Mouse (Mus musculus) cerebellum, adult 11 months (tissue): Measurements from ENCODE around the gene Ltk.

Experiments
- DNase-seq: peaks from one replicate; pipeline ENCODE4 v3.0.0; 2022

The Ltk gene

DNA sequence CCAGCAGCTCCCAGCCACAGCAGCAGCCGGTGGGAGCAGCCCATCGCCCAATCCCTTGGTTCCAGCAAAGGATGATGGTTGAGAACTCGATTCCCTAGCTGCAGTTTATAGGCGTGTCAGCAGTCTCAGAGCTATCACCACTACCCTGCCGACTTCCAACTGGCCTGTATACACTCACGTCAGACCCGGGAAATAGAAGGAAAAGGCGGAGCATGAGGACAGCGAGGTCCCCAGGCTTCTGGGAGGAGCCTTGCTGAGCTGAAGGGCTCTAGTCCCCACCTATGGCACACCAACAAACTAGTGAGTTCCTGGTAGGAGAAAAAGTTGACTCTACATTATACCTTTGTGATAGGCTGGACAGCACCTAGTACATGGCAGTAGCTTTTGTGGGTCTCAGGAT is at the start of gene Ltk:
Gene Ltk (minus strand): TSS at position 181 of the 400 bp plus-strand sequence.
- no peak for DNase-seq

DNA sequence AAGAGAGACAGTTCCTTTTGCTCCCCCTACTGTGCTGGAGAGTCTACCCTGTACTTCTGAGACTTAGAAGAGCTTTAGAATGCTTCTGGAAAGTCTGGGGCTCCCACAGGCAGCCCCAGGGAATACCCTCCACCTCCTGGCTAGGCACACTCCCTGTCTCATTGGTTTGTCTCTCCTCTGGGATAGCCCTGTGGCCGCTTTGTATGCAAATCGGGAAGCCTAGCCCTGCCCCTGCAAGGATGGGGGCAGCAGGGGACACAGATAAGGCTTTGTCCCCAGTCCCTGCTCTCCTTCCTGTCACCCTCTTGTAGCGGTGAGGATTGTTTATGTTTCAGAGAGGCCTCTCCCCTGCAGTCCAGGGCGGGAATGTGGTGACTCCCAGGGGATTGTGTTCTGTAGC is 48.6 kb upstream of the Ltk start:
- no peak for DNase-seq

DNA sequence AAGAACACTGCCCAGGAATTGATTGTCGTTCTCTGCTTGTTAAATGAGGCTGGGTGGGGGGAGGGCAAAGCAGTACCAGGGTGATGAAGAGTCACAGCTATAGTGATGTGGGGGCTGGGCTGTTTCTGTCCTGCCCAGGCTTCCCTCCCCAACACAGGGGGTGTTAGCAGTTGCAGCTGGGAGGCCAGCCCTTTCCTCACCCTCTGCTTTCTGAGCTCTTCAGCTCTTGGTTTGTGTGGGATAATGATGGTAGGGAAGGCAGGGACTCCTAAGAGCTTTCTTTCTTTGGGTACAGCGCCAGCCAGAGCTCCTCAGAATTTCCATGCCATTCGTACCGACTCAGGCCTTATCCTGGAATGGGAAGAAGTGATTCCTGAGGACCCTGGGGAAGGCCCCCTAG is 48.2 kb upstream of the Ltk start:
- DNase-seq: no peak

DNA sequence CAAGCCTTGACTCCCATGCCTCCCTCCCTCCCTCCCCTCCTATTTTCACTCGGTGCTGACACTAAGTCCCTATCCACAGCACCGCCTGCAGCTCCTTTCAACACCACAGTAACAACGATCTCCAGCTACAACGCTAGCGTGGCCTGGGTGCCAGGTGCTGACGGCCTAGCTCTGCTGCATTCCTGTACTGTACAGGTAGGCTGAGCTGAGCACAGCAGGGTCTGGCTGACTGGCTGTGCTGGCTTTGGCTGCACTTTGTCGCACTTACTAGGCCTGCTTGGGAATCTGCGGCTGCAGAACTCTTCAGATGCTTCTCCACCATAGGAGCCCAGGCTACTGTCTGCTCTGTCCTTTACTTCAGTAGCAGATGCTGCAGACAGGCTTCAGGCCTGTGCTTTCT is 45.3 kb upstream of the Ltk start:
- DNase-seq: no peak

DNA sequence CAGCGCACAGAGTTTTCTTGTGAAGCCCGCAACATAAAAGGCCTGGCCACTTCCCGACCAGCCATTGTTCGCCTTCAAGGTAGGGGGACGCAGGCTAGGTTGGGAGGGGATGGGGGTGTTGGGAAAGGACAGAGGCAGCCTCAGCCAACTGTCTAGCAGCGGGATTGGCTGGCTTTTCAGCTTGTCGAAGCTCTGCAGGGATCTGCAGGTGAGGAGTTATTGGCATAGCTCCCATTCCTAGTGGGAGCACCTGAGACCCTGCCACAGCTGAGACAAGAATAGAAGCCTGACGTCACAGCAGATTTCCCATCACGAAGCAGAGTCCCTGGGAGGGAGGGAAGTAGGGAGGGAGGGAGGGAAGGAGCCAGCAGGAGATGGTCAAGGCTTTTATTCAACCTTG is 44.5 kb upstream of the Ltk start:
- no peak for DNase-seq

DNA sequence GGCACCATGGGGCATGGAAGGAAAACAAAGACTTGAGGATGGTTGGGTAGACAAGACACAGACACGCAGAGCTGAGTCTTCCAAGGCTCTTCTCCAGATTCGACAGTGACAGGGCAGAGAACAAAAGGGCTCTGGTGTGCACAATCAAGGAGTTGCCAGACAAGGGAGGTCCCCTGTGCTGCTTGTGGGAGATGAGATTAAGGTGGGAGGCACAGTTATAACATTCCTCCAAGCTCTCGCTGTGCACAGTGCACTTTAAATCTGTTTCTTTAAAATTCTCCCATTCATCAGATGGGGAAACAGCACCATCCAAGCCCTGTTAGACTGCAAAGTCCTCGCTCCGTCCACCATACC is 44.0 kb upstream of the Ltk start:
- no peak for DNase-seq

DNA sequence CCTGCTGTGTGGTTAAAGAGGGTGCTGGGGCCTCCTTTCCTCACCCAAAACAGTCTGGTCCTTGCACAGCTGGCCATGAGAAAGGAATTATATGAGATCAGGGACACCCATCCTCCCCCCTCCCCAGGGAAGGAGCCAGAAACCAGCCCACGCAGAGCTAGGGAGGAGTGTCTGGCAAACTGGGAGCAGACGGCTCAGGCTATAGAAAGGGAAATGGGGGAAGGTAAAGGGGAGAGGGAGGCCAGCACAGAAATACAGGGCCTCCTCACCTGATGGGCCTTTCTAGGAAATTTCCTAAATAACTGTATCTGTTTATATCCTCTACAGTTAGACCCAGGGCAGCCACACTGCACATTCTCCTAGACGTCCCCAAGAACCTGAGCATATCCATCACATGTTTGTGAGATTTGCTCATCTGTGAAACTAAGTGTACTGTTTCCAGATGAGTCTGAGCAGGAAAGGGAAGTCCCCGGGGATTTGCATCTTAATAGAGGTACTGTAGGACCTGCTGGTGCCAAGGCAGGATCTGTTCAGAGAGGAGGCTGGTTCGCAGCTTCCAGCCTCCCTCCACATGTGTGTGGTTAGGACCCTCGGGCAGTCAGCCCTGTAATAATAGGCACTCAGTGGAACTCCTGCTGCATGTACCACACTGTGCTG is 43.5 kb upstream of the Ltk start:
- no peak for DNase-seq

DNA sequence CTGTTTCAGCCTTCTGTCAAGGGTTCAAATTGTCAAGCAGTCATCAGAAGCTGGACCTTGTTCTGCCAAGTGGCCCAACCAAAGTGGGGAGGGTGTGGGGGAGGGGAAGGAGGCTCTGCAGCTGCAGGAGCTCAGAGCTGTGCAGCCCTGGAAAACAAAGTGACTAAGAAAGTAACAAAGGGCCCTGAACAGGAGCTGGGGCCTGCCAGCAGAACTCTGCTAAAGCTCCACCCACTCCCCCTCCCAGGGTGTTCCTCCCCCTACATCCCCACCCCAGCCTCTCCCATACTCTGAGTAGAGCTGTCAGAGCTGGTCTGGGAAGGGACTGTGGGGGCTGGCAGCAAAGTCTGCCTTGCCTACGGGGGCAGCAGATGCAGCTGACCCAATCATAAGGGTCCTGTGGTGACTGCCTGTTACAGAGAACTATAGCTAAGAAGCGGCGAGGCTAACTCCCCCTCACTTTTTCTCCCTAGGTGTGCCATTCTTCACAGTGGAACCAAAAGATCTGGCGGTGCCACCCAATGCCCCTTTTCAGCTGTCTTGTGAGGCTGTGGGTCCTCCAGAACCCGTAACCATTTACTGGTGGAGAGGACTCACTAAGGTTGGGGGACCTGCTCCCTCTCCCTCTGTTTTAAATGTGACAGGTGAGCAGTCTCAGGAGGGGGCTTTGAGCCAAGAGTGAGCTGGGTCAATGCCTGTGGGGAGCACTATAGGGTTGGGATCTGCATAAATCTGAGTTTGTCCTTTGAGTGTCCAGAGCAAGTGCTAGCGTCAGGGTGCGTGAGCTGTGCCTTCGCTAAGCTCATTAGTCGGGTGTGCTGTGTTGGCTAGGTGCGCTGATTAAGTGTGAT is 42.8 kb upstream of the Ltk start:
- no peak for DNase-seq

DNA sequence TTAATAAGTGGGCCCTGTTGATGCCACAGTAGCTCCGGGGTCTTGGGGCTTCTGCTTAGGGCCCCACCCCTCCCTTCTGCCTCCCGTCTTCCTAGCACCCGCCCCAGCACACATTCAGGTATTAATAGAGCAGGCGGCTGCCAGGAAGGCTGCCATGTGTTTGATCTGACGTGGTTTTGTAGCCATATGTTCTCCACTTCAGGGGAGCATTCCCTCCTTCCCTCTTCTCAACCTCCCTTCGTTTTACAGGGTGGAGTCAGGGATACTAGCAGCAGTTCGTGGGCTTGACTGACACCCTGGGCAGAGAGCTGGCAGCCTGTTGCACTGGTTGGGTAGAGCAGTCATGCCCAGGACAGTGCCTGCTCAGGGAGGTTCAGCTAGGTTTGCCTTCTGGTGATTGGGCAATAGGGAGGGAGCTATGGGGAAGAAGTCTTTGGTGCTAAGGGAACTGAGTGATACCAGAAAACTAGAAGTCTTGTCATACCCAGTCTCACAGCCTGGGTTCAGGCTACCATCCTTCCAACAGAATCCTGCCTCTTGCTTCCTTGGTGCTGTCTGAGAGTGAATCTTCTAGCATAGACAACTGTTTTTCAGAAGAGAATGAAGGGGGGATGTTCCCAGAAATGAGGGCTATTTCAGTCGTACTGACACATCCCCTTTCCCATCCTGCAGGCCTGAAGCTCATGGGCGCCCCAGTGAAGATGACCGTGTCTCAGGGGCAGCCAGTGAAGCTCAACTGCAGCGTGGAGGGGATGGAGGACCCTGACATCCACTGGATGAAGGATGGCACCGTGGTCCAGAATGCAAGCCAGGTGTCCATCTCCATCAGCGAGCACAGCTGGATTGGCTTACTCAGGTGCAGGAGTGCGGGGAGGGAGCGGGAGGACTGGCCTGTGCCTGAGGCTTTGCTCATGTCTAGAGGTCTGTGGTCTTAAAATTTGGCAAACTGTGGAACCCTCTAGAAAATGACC is 40.9 kb upstream of the Ltk start:
- peak; percentile 76 for DNase-seq

DNA sequence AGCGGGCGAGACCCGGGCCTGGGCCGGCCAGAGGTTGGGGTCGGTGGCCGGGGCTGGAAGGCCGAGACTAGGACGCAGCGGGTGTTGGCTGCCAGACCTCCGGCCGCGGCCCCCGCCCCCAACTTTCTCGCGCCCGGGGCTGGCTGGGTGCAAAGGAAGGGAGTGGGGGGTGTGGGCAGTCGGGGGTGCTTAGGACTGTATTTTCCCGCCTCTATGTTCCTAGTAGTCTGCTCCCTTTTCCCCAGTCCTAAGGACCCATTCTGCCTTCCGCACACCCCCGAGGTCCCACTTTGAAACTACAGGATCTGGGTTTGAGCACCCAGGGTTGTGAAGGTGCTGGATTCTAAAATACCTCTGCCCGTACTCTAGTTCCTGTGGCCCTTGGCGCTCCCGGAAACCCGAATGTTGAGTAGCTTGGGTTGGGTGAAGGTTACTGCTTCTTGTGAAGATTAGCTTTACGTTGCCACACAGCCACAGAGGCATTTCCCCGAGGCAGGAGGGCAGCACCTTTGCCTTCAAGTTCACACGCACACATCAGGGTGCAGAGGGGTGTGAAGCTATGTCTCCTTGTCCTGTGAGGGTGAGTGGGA is 39.8 kb upstream of the Ltk start:
- DNase-seq: peak; percentile 52

DNA sequence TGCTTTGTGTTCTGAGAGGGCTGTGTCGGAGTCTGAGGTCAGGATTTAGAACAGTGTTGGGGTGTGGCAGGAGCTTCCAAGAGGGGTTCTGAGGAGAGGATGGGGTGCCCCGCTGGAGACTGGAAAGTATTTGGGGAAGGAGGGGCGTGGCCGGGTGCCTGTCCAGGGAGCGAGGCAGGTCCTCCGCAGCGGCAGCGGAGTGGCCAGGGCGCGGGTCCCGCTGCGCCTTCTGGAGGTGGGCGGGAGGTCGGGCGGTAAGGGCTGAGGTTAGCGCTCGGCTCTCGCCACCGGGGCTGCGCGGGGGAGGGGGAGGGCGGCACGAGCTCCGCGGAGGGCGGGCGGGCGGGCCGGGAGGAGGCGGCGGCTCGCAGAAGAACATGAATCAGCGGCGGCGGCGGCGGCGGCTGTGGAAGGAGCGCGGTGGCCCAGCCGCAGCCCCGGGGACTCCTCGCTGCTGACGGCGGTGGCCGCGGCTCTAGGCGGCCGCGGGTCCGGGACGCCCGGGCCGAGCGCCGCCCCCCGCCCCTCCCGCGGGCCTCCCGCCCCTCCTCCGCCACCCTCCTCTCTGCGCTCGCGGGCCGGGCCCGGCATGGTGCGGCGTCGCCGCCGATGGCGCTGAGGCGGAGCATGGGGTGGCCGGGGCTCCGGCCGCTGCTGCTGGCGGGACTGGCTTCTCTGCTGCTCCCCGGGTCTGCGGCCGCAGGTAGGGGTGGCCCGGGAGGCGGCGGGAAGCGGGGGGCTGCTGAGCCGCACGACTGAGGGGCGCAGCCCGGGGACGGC is 39.1 kb upstream of the Ltk start:
- DNase-seq: peak; percentile 64

DNA sequence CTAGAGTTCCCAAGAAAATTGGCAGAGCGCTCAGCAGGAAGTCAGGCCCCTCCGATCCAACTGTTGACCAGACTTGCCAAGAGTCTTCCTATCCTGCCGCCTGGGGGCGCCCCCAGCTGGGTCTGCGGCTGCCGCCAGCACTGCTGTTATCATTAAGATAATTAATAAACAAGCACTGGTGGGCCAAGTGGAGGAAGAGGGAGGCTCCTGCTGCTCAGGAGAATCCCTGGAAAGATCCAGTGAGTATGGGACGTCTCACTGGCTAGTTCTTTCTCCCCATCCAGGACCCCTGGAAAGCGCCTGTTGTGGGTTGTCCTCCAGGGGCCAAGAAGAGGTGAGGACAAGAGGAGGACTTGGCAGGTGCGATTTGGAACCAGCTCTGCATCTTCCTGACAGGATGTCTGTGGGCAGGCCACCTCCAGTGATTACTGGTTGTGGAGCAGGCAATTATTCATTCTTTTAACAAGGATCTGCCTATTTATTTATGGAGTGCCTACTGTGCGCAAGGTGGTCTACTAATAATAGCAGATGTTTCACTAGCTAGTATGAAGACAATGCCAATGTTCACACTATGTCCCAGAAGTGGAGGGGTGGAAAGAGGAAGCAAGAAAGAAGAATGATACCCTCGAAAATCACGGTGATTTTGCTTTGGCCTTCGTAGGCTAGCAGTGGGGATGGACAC is 38.2 kb upstream of the Ltk start:
- peak; percentile 63 for DNase-seq

DNA sequence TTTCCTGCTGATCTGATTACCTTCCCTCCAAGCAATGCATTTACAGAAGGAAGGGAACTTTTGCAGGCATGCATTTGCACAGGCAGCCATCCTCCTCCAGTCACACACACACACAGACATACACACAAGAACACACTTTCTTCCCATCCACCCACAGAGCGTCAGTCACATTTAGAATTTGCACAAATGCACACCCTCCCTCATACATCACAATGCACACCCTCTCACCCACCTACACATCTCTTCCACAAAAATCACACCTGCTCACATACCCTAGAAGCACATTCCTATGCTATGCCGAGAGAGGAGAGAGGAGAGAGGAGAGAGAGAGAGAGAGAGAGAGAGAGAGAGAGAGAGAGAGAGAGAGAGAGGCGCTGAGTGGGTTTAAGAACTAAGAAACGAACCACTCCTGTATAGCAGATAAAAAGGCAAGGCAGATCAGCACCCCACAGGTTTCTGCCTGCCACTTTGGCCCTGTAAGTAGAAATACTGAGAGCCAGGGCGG is 37.1 kb upstream of the Ltk start, which contains the start of gene Tyro3:
Gene Tyro3 (plus strand): TSS at position 455 of the 505 bp plus-strand sequence.
- DNase-seq: no peak

DNA sequence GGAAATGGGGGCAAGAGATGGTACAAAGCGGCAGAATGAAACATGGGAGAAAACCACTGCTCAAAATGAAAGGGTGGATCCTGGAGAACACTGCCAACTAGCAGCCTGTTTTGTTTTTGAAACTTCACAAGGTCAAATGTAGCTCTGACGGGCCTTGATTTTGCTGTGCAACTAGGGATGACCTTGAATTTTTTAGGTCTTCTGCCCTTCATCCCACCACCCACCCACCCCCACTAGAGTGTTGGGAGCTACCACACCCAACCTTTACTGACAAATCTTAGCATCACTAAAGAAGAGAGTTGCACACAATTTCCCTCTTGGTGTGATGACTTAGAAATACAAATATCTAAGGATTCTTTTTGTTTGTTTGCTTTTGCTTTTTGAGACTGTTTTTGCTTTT is 29.8 kb upstream of the Ltk start:
- DNase-seq: no peak

DNA sequence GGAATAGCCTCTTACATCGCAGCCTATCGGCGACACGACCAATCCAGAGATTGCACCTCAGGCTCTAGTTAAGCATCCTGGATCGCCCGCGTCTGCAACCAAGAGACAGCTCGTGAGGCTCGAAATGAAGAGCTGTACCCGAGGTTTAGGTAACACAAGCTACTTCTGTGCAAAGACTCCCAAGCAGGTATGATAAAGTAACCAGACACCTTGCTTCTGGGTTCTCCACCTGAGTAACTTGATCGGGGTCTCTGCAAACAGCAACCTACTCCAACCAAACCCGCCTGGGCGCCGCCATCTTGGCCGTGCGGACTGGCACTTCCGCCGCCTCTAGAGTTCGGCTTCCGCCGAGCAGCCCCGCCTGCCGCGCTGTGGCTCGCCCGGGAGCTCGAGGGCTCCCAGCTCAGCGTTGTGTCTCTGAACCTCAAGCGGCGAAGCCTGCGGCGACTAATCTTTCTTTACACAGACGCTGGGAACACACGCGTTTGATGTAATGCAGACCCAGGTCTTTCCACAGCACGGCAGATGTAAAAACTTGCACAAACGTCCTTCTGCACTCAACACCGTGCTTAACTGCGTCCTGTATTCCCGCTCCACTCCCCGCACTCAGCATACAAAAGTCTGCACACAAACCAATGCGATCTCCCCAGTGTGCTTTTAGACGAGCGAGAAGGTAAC is 27.1 kb upstream of the Ltk start, which contains the start of gene Rpap1:
Gene Rpap1 (minus strand): TSS at position 332 of the 678 bp plus-strand sequence.
- peak; percentile 77 for DNase-seq

DNA sequence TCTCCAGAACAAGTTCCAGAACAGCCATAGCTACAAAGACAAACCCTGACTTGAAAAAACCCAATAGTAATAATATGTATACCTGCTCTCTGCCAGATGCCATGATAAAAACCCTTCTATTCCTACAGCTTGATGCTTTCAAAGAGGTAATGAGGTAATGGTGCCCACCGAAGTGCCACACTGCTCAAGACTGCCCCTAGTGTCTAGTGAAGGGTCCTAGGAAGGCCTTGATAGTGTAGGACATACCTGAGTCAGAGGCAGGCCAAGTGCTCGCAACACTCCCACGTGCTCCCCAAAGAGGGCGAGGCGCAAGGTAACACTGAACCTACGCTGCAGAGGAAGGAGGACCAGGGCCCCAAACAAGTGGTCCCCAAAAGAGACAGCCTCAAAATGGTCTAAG is 7.0 kb upstream of the Ltk start:
- no peak for DNase-seq

DNA sequence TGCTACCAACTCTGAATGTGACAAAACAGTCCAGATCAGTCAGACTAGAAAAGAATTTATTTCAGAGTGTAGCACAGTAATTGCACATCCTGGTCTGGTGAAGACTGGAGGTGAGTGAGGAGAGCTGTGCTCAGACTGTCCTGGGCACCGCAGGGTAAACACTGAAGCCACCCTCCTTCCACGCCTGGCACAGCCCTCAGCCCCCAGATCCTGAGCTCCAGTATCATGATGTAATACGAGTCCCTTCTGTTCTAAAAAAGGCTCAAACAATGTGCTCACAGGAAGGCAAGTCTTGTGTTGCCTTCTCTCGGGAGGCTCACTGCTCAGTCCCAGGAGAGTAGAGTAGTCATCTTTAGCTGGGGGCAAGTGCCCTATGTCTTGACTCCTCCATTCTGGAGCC is 3.7 kb upstream of the Ltk start:
- no peak for DNase-seq

DNA sequence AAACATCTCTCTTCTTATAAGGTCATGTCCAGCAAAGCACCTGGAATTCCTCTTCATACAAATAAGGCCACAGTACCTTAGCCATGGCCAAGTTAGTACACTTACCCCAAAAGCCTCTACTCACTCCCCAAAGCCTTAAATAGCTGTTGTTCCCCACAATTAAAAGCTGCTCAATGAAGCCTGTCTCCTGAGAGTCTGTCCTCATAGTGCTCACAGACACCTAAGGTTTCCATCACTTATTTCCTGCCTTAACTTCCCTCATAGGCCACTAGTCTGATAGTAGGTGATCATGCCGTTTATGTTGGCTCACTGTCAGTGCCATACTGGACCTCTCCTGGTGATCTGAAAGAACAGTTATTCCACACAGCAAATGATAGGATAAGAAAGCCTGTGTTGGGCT is 2.0 kb upstream of the Ltk start:
- DNase-seq: no peak

DNA sequence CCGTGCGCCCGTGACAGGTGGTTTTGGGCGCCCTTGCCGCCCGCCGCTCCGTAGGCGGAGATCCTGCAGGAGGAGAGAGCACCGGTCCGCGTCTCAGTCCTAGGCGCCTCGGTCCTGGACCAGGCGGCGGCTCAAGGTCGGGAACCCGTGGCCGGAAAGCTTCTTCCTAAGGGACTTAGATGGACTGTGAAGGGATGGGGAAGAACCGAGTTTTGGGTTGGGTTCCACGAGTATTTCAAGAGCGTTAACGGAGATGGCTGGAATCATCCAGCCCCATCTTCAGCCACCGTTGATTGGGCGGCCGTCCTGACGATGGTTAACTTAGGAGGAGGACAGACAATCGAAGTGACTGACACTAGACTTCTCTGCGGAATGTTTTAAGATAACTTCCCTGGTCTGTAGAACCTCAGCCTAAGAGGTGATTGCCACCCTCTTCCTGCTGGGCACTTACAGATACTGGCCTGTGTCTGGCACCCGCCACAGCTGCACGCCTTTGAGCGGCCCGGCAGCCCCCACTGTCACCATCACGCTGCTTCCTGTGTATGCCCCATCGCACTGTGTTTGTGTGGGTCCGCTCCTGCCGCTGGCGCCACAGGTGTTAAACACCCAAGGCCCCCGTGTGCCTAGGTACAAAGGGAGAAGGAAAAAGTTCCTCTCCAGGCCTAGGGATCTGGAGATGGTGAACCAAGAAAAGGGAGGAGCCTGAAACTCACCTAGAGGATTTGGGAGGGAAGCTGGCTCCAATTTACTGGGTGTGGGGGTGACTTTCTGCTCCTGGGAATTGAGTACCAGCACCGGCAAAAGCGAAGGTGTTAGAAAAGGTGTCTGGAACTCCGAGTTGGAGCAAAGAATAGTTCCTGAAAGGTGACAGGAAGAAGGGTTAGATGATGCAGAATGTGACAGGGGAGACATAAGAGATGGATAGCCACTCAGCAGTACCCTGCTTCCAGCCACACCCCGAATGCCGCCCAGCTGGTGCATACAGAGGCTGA is 1.1 kb downstream of the Ltk start:
- no peak for DNase-seq
